Mouse (Mus musculus) left cerebral cortex, postnatal 25 days (tissue): Measurements from ENCODE around the gene Asphd1. TPM values are rescaled to one million over a fixed set of nuclear protein-coding genes. Genes with fewer than 3 reads are reported as not detected.
"Not testable (repeated sequence)": the region's sequence is repeated elsewhere in the genome, so short reads cannot be mapped to it uniquely, and the experiment has no call there.

Experiments
- DNase-seq, 2 experiments: peaks; one replicate each; pipeline ENCODE4 v3.0.0; 2022; ENCODE audit warnings: low spot score in 2 of 2, mixed read lengths in 1 of 2
- intact Hi-C: fragments of 180-260 bp; cut with DNase I; formaldehyde crosslinking; loops from one replicate; pipeline ENCODE4 v1.15.1; 2025
- total RNA-seq, 2 experiments: library from RNA; stranded (reverse); gene quantifications; 2 replicates each; pipeline ENCODE4 v1.2.3; 2021

Asphd1 gene
- total RNA-seq, 2 experiments from 2014 or later, result 44.2 to 50.3 TPM

GRCm38 (mm10) chr7:126952646-126953045 is 3.3 kb upstream of the Asphd1 start:
- no peak for DNase-seq
- intact Hi-C loops, result loop anchor here (1.0 to 5.0 kb wide), 2 partner anchors 9 to 70 kb away; partner anchors contain the start of gene Taok2

- no peak for DNase-seq
- intact Hi-C loops, result loop anchor here (2.0 to 5.0 kb wide), 4 partner anchors 25 to 129 kb away; partner anchors contain the start of genes Cdiptos, Gm42742, Prrt2 and Taok2
These were observed 2.4 kb upstream of the Asphd1 start for GRCm38 (mm10) chr7:126951741-126952140.

GRCm38 (mm10) chr7:126950647-126951615 is 1.5 kb upstream of the Asphd1 start:
- peak; percentile 33 to 64 for DNase-seq
- intact Hi-C loops, result loop anchor here (2.0 to 5.0 kb wide), 4 partner anchors 26 to 128 kb away; partner anchors contain the start of genes Cdiptos, Gm42742, Prrt2 and Taok2

- intact Hi-C loops, result loop anchor here (2.0 to 5.0 kb wide), 4 partner anchors 27 to 127 kb away; partner anchors contain the start of genes Cdiptos, Gm42742, Prrt2 and Taok2
- DNase-seq, result peak; percentile 83 to 91
These were observed 638 bp upstream of the Asphd1 start, which contains the start of gene Sez6l2 for GRCm38 (mm10) chr7:126949793-126950646. Gene Sez6l2 (plus strand): TSS chr7:126950563.

GRCm38 (mm10) chr7:126948626-126949025 is 756 bp downstream of the Asphd1 start:
- no peak for DNase-seq
- intact Hi-C loops, result no loop called here

- intact Hi-C loops, result no loop called here
- DNase-seq, result peak in 1 of 2 experiments; percentile 38
These were observed 2.9 kb downstream of the Asphd1 start for GRCm38 (mm10) chr7:126946530-126946929.

GRCm38 (mm10) chr7:126941801-126942200 is 7.6 kb downstream of the Asphd1 start:
- DNase-seq, result peak in 1 of 2 experiments; percentile 51
- intact Hi-C loops, result no loop called here

GRCm38 (mm10) chr7:126941171-126941570 is 8.2 kb downstream of the Asphd1 start:
- no peak for DNase-seq
- intact Hi-C loops, result no loop called here

- intact Hi-C loops, result no loop called here
- no peak for DNase-seq
These were observed 16.7 kb downstream of the Asphd1 start for GRCm38 (mm10) chr7:126932652-126933051.

GRCm38 (mm10) chr7:126929046-126929445 is 20.3 kb downstream of the Asphd1 start:
- intact Hi-C loops, result loop anchor here (5.0 kb wide), 1 partner anchor 42 kb away; no protein-coding TSS in a partner anchor
- DNase-seq, result no peak

GRCm38 (mm10) chr7:126928384-126929037 is 20.9 kb downstream of the Asphd1 start, which contains the start of gene Kctd13:
Gene Kctd13 (plus strand): TSS chr7:126928879.
- intact Hi-C loops, result loop anchor here (5.0 kb wide), 1 partner anchor 41 kb away; no protein-coding TSS in a partner anchor
- DNase-seq, result peak; percentile 92

GRCm38 (mm10) chr7:126926299-126926698 is 23.1 kb downstream of the Asphd1 start:
- intact Hi-C loops, result loop anchor here (5.0 kb wide), 1 partner anchor 39 kb away; no protein-coding TSS in a partner anchor

GRCm38 (mm10) chr7:126923999-126924398 is 25.4 kb downstream of the Asphd1 start:
- intact Hi-C loops, result no loop called here

More at GRCm38 (mm10) chr7:126926299-126926698, 23.1 kb downstream of the Asphd1 start:
- DNase-seq, result no peak

GRCm38 (mm10) chr7:126922624-126923060 is 26.7 kb downstream of the Asphd1 start, which contains the start of gene Tmem219:
Gene Tmem219 (minus strand): TSS chr7:126922917.
- intact Hi-C loops, result no loop called here
- DNase-seq, result peak in 1 of 2 experiments; percentile 37

More at GRCm38 (mm10) chr7:126923999-126924398, 25.4 kb downstream of the Asphd1 start:
- no peak for DNase-seq

- DNase-seq, result no peak
- intact Hi-C loops, result no loop called here
These were observed 27.8 kb downstream of the Asphd1 start for GRCm38 (mm10) chr7:126921563-126921962.

GRCm38 (mm10) chr7:126919973-126920372 is 29.4 kb downstream of the Asphd1 start:
- intact Hi-C loops, result no loop called here
- no peak for DNase-seq

GRCm38 (mm10) chr7:126918356-126918755 is 31.0 kb downstream of the Asphd1 start:
- DNase-seq, intact Hi-C loops: not testable (repeated sequence)

- intact Hi-C loops, result no loop called here
- DNase-seq, result no peak
These were observed 34.5 kb downstream of the Asphd1 start for GRCm38 (mm10) chr7:126914844-126915243.
